Mouse (Mus musculus) MEL (cell line): ENCODE results near the gene Ccdc137. TPM values are rescaled to one million over a fixed set of nuclear protein-coding genes. Genes with fewer than 3 reads are reported as not detected.

ENCODE experiments used
- DNase-seq: peaks from one replicate; pipeline ENCODE4 v3.0.0; 2011; ENCODE audit warnings: low read depth, low spot score
- H3K27ac ChIP-seq: 2 replicates; pipeline ENCODE4 v1.5.1; 2012; ENCODE audit warnings: low read depth, mild to moderate bottlenecking, control low read depth, low read length, moderate library complexity; ENCODE audit not compliant: control insufficient read depth
- H3K27me3 ChIP-seq, 2 experiments: fragments of 150-350 bp in 1 of 2; sonication (generic) in 1 of 2; 2 replicates each; pipeline ENCODE4 v1.6.1; 2012; ENCODE audit warnings: low read length in 2 of 2, mild to moderate bottlenecking in 2 of 2, improper control_type of control experiment in 1 of 2, moderate library complexity in 1 of 2; ENCODE audit not compliant: insufficient read depth in 2 of 2, control insufficient read depth in 1 of 2
- H3K36me3 ChIP-seq, 2 experiments: 2 replicates each; pipeline ENCODE4 v1.6.1; 2012 to 2014; ENCODE audit warnings: low read length in 2 of 2, improper control_type of control experiment in 1 of 2, inconsistent platforms in 1 of 2, mild to moderate bottlenecking in 1 of 2; ENCODE audit not compliant: insufficient read depth in 2 of 2, control insufficient read depth in 1 of 2
- H3K4me1 ChIP-seq, 2 experiments: fragments of 150-350 bp in 1 of 2; sonication (generic) in 1 of 2; 2 replicates each; pipeline ENCODE4 v1.6.1; 2012; ENCODE audit warnings: low read length in 2 of 2, improper control_type of control experiment in 1 of 2, mild to moderate bottlenecking in 1 of 2; ENCODE audit not compliant: insufficient read depth in 2 of 2, control insufficient read depth in 1 of 2
- H3K4me3 ChIP-seq, 2 experiments: fragments of 150-350 bp in 1 of 2; sonication (generic) in 1 of 2; 2 replicates each; pipeline ENCODE4 v1.5.1; 2012; ENCODE audit warnings: low read depth in 2 of 2, low read length in 2 of 2, mild to moderate bottlenecking in 2 of 2, moderate library complexity in 2 of 2, control low read depth in 1 of 2, improper control_type of control experiment in 1 of 2; ENCODE audit not compliant: control insufficient read depth in 1 of 2, insufficient read depth in 1 of 2
- H3K79me2 ChIP-seq: 2 replicates; pipeline ENCODE4 v1.6.1; 2012; ENCODE audit warnings: mild to moderate bottlenecking, low read length, moderate library complexity; ENCODE audit not compliant: control insufficient read depth, poor library complexity, insufficient read depth
- H3K9ac ChIP-seq: 2 replicates; pipeline ENCODE4 v1.6.1; 2012; ENCODE audit warnings: low read depth, mild to moderate bottlenecking, control low read depth, low read length, moderate library complexity; ENCODE audit not compliant: control insufficient read depth, poor library complexity, severe bottlenecking
- H3K9me3 ChIP-seq: fragments of 150-350 bp; sonication (generic); replicated peaks from 2 replicates; pipeline ENCODE4 v1.6.1; 2012; ENCODE audit warnings: mild to moderate bottlenecking, low read length, improper control_type of control experiment, moderate library complexity; ENCODE audit not compliant: insufficient read depth
- CHD1 ChIP-seq: IDR thresholded peaks from 2 replicates; pipeline ENCODE4 v1.6.1; 2012; ENCODE audit warnings: low read depth, mild to moderate bottlenecking, inconsistent platforms, low read length, improper control_type of control experiment
- E2F4 ChIP-seq: IDR thresholded peaks from 2 replicates; pipeline ENCODE4 v1.6.1; 2011; ENCODE audit warnings: low read depth, low read length, improper control_type of control experiment, borderline replicate concordance
- HCFC1 ChIP-seq: IDR thresholded peaks from 2 replicates; pipeline ENCODE4 v1.6.1; 2012; ENCODE audit warnings: low read depth, mild to moderate bottlenecking, inconsistent platforms, low read length, improper control_type of control experiment, moderate library complexity
- MAFK ChIP-seq: IDR thresholded peaks from 2 replicates; pipeline ENCODE4 v1.6.1; 2011; ENCODE audit warnings: low read depth, mild to moderate bottlenecking, low read length, improper control_type of control experiment, borderline replicate concordance
- MYC ChIP-seq: IDR thresholded peaks from 2 replicates; pipeline ENCODE4 v1.6.1; 2011; ENCODE audit warnings: low read depth, mild to moderate bottlenecking, low read length, improper control_type of control experiment, moderate library complexity
- NRF1 ChIP-seq: IDR thresholded peaks from 2 replicates; pipeline ENCODE4 v1.6.1; 2014; ENCODE audit warnings: low read depth, mild to moderate bottlenecking, inconsistent platforms, low read length, improper control_type of control experiment, moderate library complexity; ENCODE audit not compliant: poor library complexity, insufficient read depth, severe bottlenecking
- RCOR1 ChIP-seq: IDR thresholded peaks from 2 replicates; pipeline ENCODE4 v1.6.1; 2012; ENCODE audit warnings: low read depth, mild to moderate bottlenecking, inconsistent platforms, low read length, improper control_type of control experiment
- SIN3A ChIP-seq: IDR thresholded peaks from 2 replicates; pipeline ENCODE4 v1.6.1; 2012; ENCODE audit warnings: low read length, improper control_type of control experiment, inconsistent platforms
- SMC3 ChIP-seq: IDR thresholded peaks from 2 replicates; pipeline ENCODE4 v1.6.1; 2011; ENCODE audit warnings: low read depth, low read length, improper control_type of control experiment
- TCF12 ChIP-seq: IDR thresholded peaks from 2 replicates; pipeline ENCODE4 v1.6.1; 2014; ENCODE audit warnings: low read depth, mild to moderate bottlenecking, inconsistent platforms, low read length, improper control_type of control experiment, moderate library complexity
- USF1 ChIP-seq: IDR thresholded peaks from 2 replicates; pipeline ENCODE4 v1.6.1; 2014; ENCODE audit warnings: low read depth, mild to moderate bottlenecking, inconsistent platforms, low read length, improper control_type of control experiment, moderate library complexity
- ZC3H11A ChIP-seq: IDR thresholded peaks from 2 replicates; pipeline ENCODE4 v1.6.1; 2012; ENCODE audit warnings: low read depth, mild to moderate bottlenecking, inconsistent platforms, low read length, improper control_type of control experiment
- ZKSCAN1 ChIP-seq: IDR thresholded peaks from 2 replicates; pipeline ENCODE4 v1.6.1; 2012; ENCODE audit warnings: low read depth, mild to moderate bottlenecking, inconsistent platforms, low read length, improper control_type of control experiment, moderate library complexity
- ZMIZ1 ChIP-seq: IDR thresholded peaks from 2 replicates; pipeline ENCODE4 v1.6.1; 2012; ENCODE audit warnings: low read depth, mild to moderate bottlenecking, inconsistent platforms, low read length, improper control_type of control experiment, moderate library complexity
- polyA plus RNA-seq, 2 experiments: library from polyadenylated mRNA; stranded (reverse) in 1 of 2; unstranded in 1 of 2; fragments of >175 nt in 1 of 2; fragments of >200 nt in 1 of 2; gene quantifications; 2 replicates each; pipeline versions ENCODE4 v1.2.1 to v1.2.4; 2012; ENCODE audit warnings: low replicate concordance in 2 of 2, low read depth in 1 of 2; ENCODE audit not compliant: insufficient read length in 2 of 2, insufficient read depth in 1 of 2, missing spikeins in 1 of 2
- total RNA-seq: library from RNA; depleted of rRNA; stranded (reverse); fragments of 300-350 nt; gene quantifications from 2 replicates; pipeline ENCODE4 v1.2.3, GENCODE M21; 2012; rRNA removed

The Ccdc137 gene
- total and polyA plus RNA-seq, 3 experiments: 104 to 116 TPM; not detected in 1

GRCm38 (mm10) chr11:120510375-120511030 is 52.6 kb downstream of the Ccdc137 start (continued):
- peak; percentile 89 for TF ChIP-seq SIN3A
- peak; percentile 96 for TF ChIP-seq MYC
- peak; percentile 56; the same call in 1 of the 2 replicates for TF ChIP-seq RCOR1
- peak; percentile 85; the same call in 1 of the 2 replicates for TF ChIP-seq ZMIZ1
- peak; percentile 60 for TF ChIP-seq TCF12
- TF ChIP-seq ZC3H11A: no peak
- TF ChIP-seq MAFK: 0 out of 2 replicates have a peak, but pooled peaks have one; percentile 17
- TF ChIP-seq USF1: no peak; the same call in 1 of the 2 replicates

DNA sequence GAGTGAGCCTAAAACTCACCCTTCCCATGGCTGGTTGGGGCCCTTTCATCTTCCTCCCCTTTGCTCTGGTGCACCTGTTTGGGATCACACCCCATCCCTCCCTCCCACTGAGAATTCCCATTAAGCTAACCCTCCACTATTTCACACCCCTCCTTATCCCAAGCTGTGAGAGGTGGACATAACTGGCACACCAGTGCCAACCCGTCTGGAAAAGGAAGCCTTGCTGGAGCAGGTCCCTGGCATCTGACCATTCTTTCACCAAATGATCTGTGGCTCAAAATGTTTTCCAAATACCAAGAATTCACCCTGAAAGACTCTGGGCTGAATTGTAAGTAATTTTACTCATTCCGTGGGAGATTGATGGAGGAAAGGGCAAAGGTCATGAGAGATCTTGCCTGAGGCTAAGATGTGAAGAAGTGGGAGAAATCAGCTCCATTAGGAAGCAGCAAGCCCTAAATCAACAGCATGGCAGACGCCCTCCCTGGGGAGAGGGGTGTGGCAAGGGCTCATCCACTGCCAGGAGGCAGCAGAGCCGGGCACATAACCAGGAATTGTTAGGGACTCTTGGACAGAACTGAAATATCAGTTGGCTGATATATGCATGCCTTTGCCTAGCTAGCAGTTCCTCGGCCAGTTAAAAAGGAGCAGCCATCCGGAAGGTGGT is 55.0 kb downstream of the Ccdc137 start:
- Histone ChIP-seq H3K79me2 (no peaks in the 10 kb centered on the region; the same call in 1 of the 2 replicates), H3K27ac (no peak overlapping the region), H3K9ac (no peak overlapping the region), H3K4me3 (no peak overlapping the region), H3K9me3 (no peaks in the 10 kb centered on the region), H3K27me3 (no peaks in the 10 kb centered on the region), H3K4me1 (peaks cover 15 to 30% of the 10 kb centered on the region in 2 experiments), H3K36me3 (peaks cover 0 to 19% of the 10 kb centered on the region in 2 experiments; a peak in 2 of 4 replicates)
- TF ChIP-seq ZKSCAN1 (no peak), NRF1 (no peak), CHD1 (no peak), E2F4 (no peak), SMC3 (no peak), HCFC1 (no peak)
- DNase-seq: no peak

Other genes starting within 250 kb of the Ccdc137 start
- gene Bahcc1, start 225.2 kb upstream of the Ccdc137 start, total RNA-seq: 0.03 and 0.04 TPM in 2 replicates
- under 1 TPM in 1 of 2 experiments, not detected in 1; 0.26 TPM for gene Bahcc1, start 225.2 kb upstream of the Ccdc137 start, polyA plus RNA-seq
- 1,328 and 1,871 TPM in 2 replicates for gene Actg1, start 109.6 kb upstream of the Ccdc137 start, total RNA-seq
- 1,000 to 10,000 TPM in 1 of 2 experiments, 100 to 1,000 TPM in 1; 899 to 1,784 TPM for gene Actg1, start 109.6 kb upstream of the Ccdc137 start, polyA plus RNA-seq
- gene Fscn2, start 96.6 kb upstream of the Ccdc137 start, total RNA-seq: 0.29 and 0.62 TPM in 2 replicates
- under 1 TPM in 1 of 2 experiments, not detected in 1; 0.61 TPM for gene Fscn2, start 96.6 kb upstream of the Ccdc137 start, polyA plus RNA-seq
- 34.9 and 45.7 TPM in 2 replicates for gene Faap100, start 79.4 kb upstream of the Ccdc137 start, total RNA-seq
- gene Faap100, start 79.4 kb upstream of the Ccdc137 start, polyA plus RNA-seq: 10 to 100 TPM in 1 of 2 experiments, not detected in 1; 27.1 TPM
- gene Nploc4, start 20.4 kb upstream of the Ccdc137 start, total RNA-seq: 77.4 and 88.3 TPM in 2 replicates
- gene Nploc4, start 20.4 kb upstream of the Ccdc137 start, polyA plus RNA-seq: 100 to 1,000 TPM; 117 to 352 TPM
- gene Tspan10, start 15.5 kb upstream of the Ccdc137 start, total RNA-seq: 0.20 and 0.65 TPM in 2 replicates
- under 1 TPM in 1 of 2 experiments, not detected in 1; 0.29 TPM for gene Tspan10, start 15.5 kb upstream of the Ccdc137 start, polyA plus RNA-seq
- gene Pde6g, start 4.6 kb upstream of the Ccdc137 start, total RNA-seq: 0.35 and 0.46 TPM in 2 replicates
- under 1 TPM in 1 of 2 experiments, not detected in 1; 0.84 TPM for gene Pde6g, start 4.6 kb upstream of the Ccdc137 start, polyA plus RNA-seq
- gene Oxld1, start within 50 bp of the Ccdc137 start, total RNA-seq: 15.9 and 17.6 TPM in 2 replicates
- gene Oxld1, start within 50 bp of the Ccdc137 start, polyA plus RNA-seq: 10 to 100 TPM in 1 of 2 experiments, not detected in 1; 17.5 TPM
- gene Arl16, start 9.5 kb downstream of the Ccdc137 start, total RNA-seq: 19.8 and 20.8 TPM in 2 replicates
- 10 to 100 TPM in 1 of 2 experiments, not detected in 1; 20.0 TPM for gene Arl16, start 9.5 kb downstream of the Ccdc137 start, polyA plus RNA-seq
- 401 and 457 TPM in 2 replicates for gene Mrpl12, start 26.5 kb downstream of the Ccdc137 start, total RNA-seq
- 100 to 1,000 TPM; 374 to 461 TPM for gene Mrpl12, start 26.5 kb downstream of the Ccdc137 start, polyA plus RNA-seq
- gene Slc25a10, start 33.7 kb downstream of the Ccdc137 start, total RNA-seq: 40.4 and 52.0 TPM in 2 replicates
- 10 to 100 TPM in 1 of 2 experiments, not detected in 1; 53.6 TPM for gene Slc25a10, start 33.7 kb downstream of the Ccdc137 start, polyA plus RNA-seq
- not detected in 2 replicates for gene Gcgr, start 72.6 kb downstream of the Ccdc137 start, total RNA-seq
- gene Gcgr, start 72.6 kb downstream of the Ccdc137 start, polyA plus RNA-seq: not detected
- gene Mcrip1, start 91.6 kb downstream of the Ccdc137 start, total RNA-seq: 27.2 and 36.6 TPM in 2 replicates
- gene Mcrip1, start 91.6 kb downstream of the Ccdc137 start, polyA plus RNA-seq: 10 to 100 TPM in 1 of 2 experiments, not detected in 1; 83.5 TPM
- not detected in 2 replicates for gene Ppp1r27, start 93.0 kb downstream of the Ccdc137 start, total RNA-seq
- not detected for gene Ppp1r27, start 93.0 kb downstream of the Ccdc137 start, polyA plus RNA-seq
- 625 and 639 TPM in 2 replicates for gene P4hb, start 115.1 kb downstream of the Ccdc137 start, total RNA-seq
- 1,000 to 10,000 TPM in 1 of 2 experiments, 100 to 1,000 TPM in 1; 563 to 1,152 TPM for gene P4hb, start 115.1 kb downstream of the Ccdc137 start, polyA plus RNA-seq
- 364 and 367 TPM in 2 replicates for gene Arhgdia, start 123.5 kb downstream of the Ccdc137 start, total RNA-seq
- gene Arhgdia, start 123.5 kb downstream of the Ccdc137 start, polyA plus RNA-seq: 100 to 1,000 TPM; 601 to 821 TPM
- gene Alyref, start 140.2 kb downstream of the Ccdc137 start, total RNA-seq: 1,072 and 1,078 TPM in 2 replicates
- gene Alyref, start 140.2 kb downstream of the Ccdc137 start, polyA plus RNA-seq: 100 to 1,000 TPM in 1 of 2 experiments, not detected in 1; 600 TPM
- gene Anapc11, start 140.3 kb downstream of the Ccdc137 start, total RNA-seq: 97.3 and 130 TPM in 2 replicates
- gene Anapc11, start 140.3 kb downstream of the Ccdc137 start, polyA plus RNA-seq: 100 to 1,000 TPM in 1 of 2 experiments, not detected in 1; 120 TPM
- gene Npb, start 150.4 kb downstream of the Ccdc137 start, total RNA-seq: 0.27 and 0.62 TPM in 2 replicates
- gene Npb, start 150.4 kb downstream of the Ccdc137 start, polyA plus RNA-seq: 1 to 10 TPM in 1 of 2 experiments, not detected in 1; 1.7 TPM
- gene Pcyt2, start 159.8 kb downstream of the Ccdc137 start, total RNA-seq: 71.8 and 86.7 TPM in 2 replicates
- gene Pcyt2, start 159.8 kb downstream of the Ccdc137 start, polyA plus RNA-seq: 10 to 100 TPM in 1 of 2 experiments, not detected in 1; 87.3 TPM
- 61.6 and 78.2 TPM in 2 replicates for gene Sirt7, start 167.1 kb downstream of the Ccdc137 start, total RNA-seq
- 10 to 100 TPM in 1 of 2 experiments, not detected in 1; 72.3 TPM for gene Sirt7, start 167.1 kb downstream of the Ccdc137 start, polyA plus RNA-seq
- gene Mafg, start 175.5 kb downstream of the Ccdc137 start, total RNA-seq: 26.5 and 29.7 TPM in 2 replicates
- gene Mafg, start 175.5 kb downstream of the Ccdc137 start, polyA plus RNA-seq: 100 to 1,000 TPM in 1 of 2 experiments, 10 to 100 TPM in 1; 54.0 to 113 TPM
- 2.6 and 7.1 TPM in 2 replicates for gene Pycr1, start 185.7 kb downstream of the Ccdc137 start, total RNA-seq
- gene Pycr1, start 185.7 kb downstream of the Ccdc137 start, polyA plus RNA-seq: 10 to 100 TPM in 1 of 2 experiments, not detected in 1; 15.3 TPM
- gene Myadml2, start 190.0 kb downstream of the Ccdc137 start, total RNA-seq: not detected in 2 replicates
- not detected for gene Myadml2, start 190.0 kb downstream of the Ccdc137 start, polyA plus RNA-seq
- gene Notum, start 203.1 kb downstream of the Ccdc137 start, total RNA-seq: not detected in 2 replicates
- gene Notum, start 203.1 kb downstream of the Ccdc137 start, polyA plus RNA-seq: not detected
- gene Aspscr1, start 214.9 kb downstream of the Ccdc137 start, total RNA-seq: 31.9 and 36.2 TPM in 2 replicates
- 10 to 100 TPM in 1 of 2 experiments, not detected in 1; 72.5 TPM for gene Aspscr1, start 214.9 kb downstream of the Ccdc137 start, polyA plus RNA-seq